Mouse (Mus musculus) testis, adult 2 months (tissue): ENCODE results near the gene Bfsp2.

Experiments
- CTCF ChIP-seq: fragments of 200-500 bp; IDR thresholded peaks from 2 replicates; pipeline ENCODE4 v1.5.1; 2012; ENCODE audit warnings: low read depth, mild to moderate bottlenecking, inconsistent platforms, low read length, moderate library complexity; ENCODE audit not compliant: control insufficient read depth, insufficient read depth, insufficient replicate concordance
- POLR2A ChIP-seq: fragments of 200-500 bp; IDR thresholded peaks from 2 replicates; pipeline ENCODE4 v1.6.1; 2012; ENCODE audit warnings: low read depth, mild to moderate bottlenecking, inconsistent platforms, low read length, moderate library complexity; ENCODE audit not compliant: control insufficient read depth

DNA sequence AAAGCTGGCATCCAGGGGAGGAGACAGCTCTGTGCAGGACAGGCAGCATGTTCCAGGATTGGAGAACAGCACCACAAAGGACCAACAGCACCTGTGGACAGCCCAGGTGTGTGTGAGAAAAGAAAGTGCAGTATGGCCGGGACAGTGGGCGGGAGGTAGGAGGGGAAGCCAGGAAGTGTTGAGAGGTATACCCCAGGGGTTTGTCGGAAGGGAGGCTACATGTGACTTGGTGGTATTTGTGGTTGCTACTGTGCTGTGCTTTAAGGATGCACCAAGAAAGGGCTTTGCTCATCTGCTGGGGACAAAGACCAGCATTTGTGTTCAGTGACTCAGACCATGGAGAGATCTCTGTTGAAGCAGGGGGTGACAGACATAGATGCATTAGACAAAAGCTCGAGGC, 9.7 kb upstream of the Bfsp2 start:
- TF ChIP-seq CTCF = no peak
- TF ChIP-seq POLR2A = no peak
